Mouse (Mus musculus) forelimb bud, embryonic 11.5 days (tissue): Measurements from ENCODE around the gene Pard3b.
A peak's percentile ranks its signal among the peaks of the same experiment; 100 is the strongest.

Experiments
- DNase-seq: peaks from one replicate; pipeline ENCODE4 v3.0.0-alpha.2; 2012; ENCODE audit warnings: low read depth, low spot score

The Pard3b gene

GRCm38 (mm10) chr1:61747481-61747880 lies 108.9 kb downstream of the Pard3b start:
- DNase-seq, result no peak

GRCm38 (mm10) chr1:61751008-61751407 lies 112.4 kb downstream of the Pard3b start:
- no peak for DNase-seq

- no peak for DNase-seq
Observed at GRCm38 (mm10) chr1:61756771-61757170, 118.1 kb downstream of the Pard3b start.

- DNase-seq, result peak; percentile 80
Observed at GRCm38 (mm10) chr1:61771213-61771612, 132.6 kb downstream of the Pard3b start.

GRCm38 (mm10) chr1:61778731-61779130 lies 140.1 kb downstream of the Pard3b start:
- DNase-seq, result no peak

- DNase-seq, result no peak
Observed at GRCm38 (mm10) chr1:61779906-61780305, 141.3 kb downstream of the Pard3b start.

- DNase-seq, result no peak
Observed at GRCm38 (mm10) chr1:61796296-61796695, 157.7 kb downstream of the Pard3b start.

GRCm38 (mm10) chr1:61820213-61820612 lies 181.6 kb downstream of the Pard3b start:
- no peak for DNase-seq

GRCm38 (mm10) chr1:61825560-61826191 lies 187.1 kb downstream of the Pard3b start:
- no peak for DNase-seq

- no peak for DNase-seq
Observed at GRCm38 (mm10) chr1:61837006-61837544, 198.5 kb downstream of the Pard3b start.

- DNase-seq, result no peak
Observed at GRCm38 (mm10) chr1:61846606-61847005, 208.0 kb downstream of the Pard3b start.

GRCm38 (mm10) chr1:61849029-61849714 lies 210.5 kb downstream of the Pard3b start:
- DNase-seq, result no peak

- no peak for DNase-seq
Observed at GRCm38 (mm10) chr1:61850471-61850870, 211.8 kb downstream of the Pard3b start.

- DNase-seq, result no peak
Observed at GRCm38 (mm10) chr1:61851176-61851575, 212.6 kb downstream of the Pard3b start.

- DNase-seq, result no peak
Observed at GRCm38 (mm10) chr1:61867286-61868082, 228.9 kb downstream of the Pard3b start.

GRCm38 (mm10) chr1:61874875-61875274 lies 236.3 kb downstream of the Pard3b start:
- DNase-seq, result no peak

GRCm38 (mm10) chr1:61879706-61880470 lies 241.3 kb downstream of the Pard3b start:
- no peak for DNase-seq

- no peak for DNase-seq
Observed at GRCm38 (mm10) chr1:61896048-61896447, 257.4 kb downstream of the Pard3b start.

GRCm38 (mm10) chr1:61903271-61904007 lies 264.8 kb downstream of the Pard3b start:
- DNase-seq, result no peak

GRCm38 (mm10) chr1:61904036-61904435 lies 265.4 kb downstream of the Pard3b start:
- DNase-seq, result no peak

GRCm38 (mm10) chr1:61912931-61913330 lies 274.3 kb downstream of the Pard3b start:
- no peak for DNase-seq
